In the genomic region with DNA sequence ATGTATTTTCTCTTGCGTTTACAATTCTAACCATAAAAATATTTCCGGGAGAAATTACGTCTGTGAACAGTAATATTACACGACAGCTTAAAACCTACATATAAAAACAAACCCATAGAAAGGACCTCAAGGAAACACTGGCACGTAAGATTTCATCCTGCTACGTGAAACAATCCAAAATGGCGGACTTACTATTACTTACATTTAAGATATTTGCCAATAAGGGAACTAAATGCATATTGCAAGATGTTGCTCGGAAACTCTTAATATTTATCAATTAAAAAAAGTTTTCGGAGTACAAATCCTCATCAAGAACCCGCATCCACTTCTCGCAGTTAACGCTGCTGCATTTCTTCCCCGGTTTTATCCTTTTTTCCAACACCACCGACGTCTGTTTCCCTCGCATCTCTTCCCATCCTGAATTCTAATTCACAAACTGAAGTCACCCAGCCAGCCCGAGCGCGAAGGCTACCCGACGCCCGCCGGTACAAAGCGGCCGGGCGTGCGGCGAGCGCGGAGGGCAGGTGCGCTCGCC, we compare ENCODE assay signal across 8 mouse cellular contexts. TPM values are rescaled to one million over a fixed set of nuclear protein-coding genes. Genes with fewer than 3 reads are reported as not detected.
DNase-seq lines count a peak whose midpoint lies in the region; ATAC-seq and TF ChIP-seq lines count a peak whose summit lies in the region.

No protein-coding gene starts in this region.

- TF ChIP-seq EP300 in liver, postnatal 0 days (IDR thresholded peaks at IDR 0.05; ENCODE audit: low read depth), result no peak

- peak overlapping the region; percentile 92 for H3K4me3 ChIP-seq in heart, embryonic 12.5 days
- H3K4me3 ChIP-seq in G1E (ENCODE audit: low read depth, low read length), result peak overlapping the region; percentile 79
- H3K4me3 ChIP-seq in forebrain, postnatal 0 days (ENCODE audit: low read depth, low read length), result peak overlapping the region; percentile 77
- peak overlapping the region; percentile 74 for H3K4me3 ChIP-seq in liver, postnatal 0 days (ENCODE audit: low read depth, low read length)
- H3K4me3 ChIP-seq in thymus, adult 2 months (ENCODE audit: control insufficient read depth, insufficient read depth, low read length), result no peak overlapping the region

- no peak for ATAC-seq in heart, embryonic 12.5 days (ENCODE audit: insufficient number of reproducible peaks, low FRiP score)
- no peak for ATAC-seq in G1E (ENCODE audit: extremely low read depth, insufficient number of reproducible peaks, low FRiP score, poor library complexity, severe bottlenecking)
- no peak for ATAC-seq in forebrain, postnatal 0 days
- ATAC-seq in liver, postnatal 0 days, result no peak; the same call in 1 of the 2 replicates

- WGBS in heart, embryonic 12.5 days, result under 1% methylated on average over 32 of the region's 32 CpGs
- under 1% methylated on average over 32 of the region's 32 CpGs for WGBS in forebrain, postnatal 0 days
- WGBS in liver, postnatal 0 days (ENCODE audit: insufficient replicate concordance), result 1% methylated on average over 31 of the region's 32 CpGs
- WGBS in thymus, adult 2 months, result 7% methylated on average over 32 of the region's 32 CpGs

- 0 out of 2 replicates have a peak, but pooled peaks cover 6% of the 10 kb centered on the region for H3K27me3 ChIP-seq in heart, embryonic 12.5 days (replicated peaks)
- H3K27me3 ChIP-seq in G1E (ENCODE audit: insufficient read depth, low read length), result peaks cover 6% of the 10 kb centered on the region; the same call in 1 of the 2 replicates
- H3K27me3 ChIP-seq in forebrain, postnatal 0 days (ENCODE audit: insufficient read depth, low read length), result peaks cover 7% of the 10 kb centered on the region
- H3K27me3 ChIP-seq in liver, postnatal 0 days (ENCODE audit: insufficient read depth, low read length), result peaks cover 30% of the 10 kb centered on the region
- H3K27me3 ChIP-seq in thymus, adult 2 months (ENCODE audit: control insufficient read depth, insufficient read depth, low read length), result peaks cover 8% of the 10 kb centered on the region; the same call in 1 of the 2 replicates

- no peaks in the 10 kb centered on the region for H3K9me3 ChIP-seq in heart, embryonic 12.5 days (replicated peaks)
- H3K9me3 ChIP-seq in G1E (replicated peaks), result no peaks in the 10 kb centered on the region
- no peaks in the 10 kb centered on the region for H3K9me3 ChIP-seq in forebrain, postnatal 0 days (ENCODE audit: low read length)
- no peaks in the 10 kb centered on the region for H3K9me3 ChIP-seq in liver, postnatal 0 days (ENCODE audit: low read length)

- no peak for DNase-seq in heart, adult 9 months (ENCODE audit: low spot score in 2 of 2)
- DNase-seq in G1E (ENCODE audit: low spot score), result no peak
- DNase-seq in forebrain, postnatal 0 days, result peak; percentile 52
- DNase-seq in liver, postnatal 0 days, result no peak
- DNase-seq in thymus, adult 2 months, result no peak
- DNase-seq in testis, postnatal 14 days (ENCODE audit: low spot score), result no peak
- DNase-seq in layer of hippocampus, adult 11-12 months (ENCODE audit: low spot score), result no peak

- peak overlapping the region; percentile 99 for H3K4me2 ChIP-seq in heart, embryonic 12.5 days
- peak overlapping the region; percentile 77 for H3K4me2 ChIP-seq in forebrain, postnatal 0 days (ENCODE audit: low read depth)
- H3K4me2 ChIP-seq in liver, postnatal 0 days (ENCODE audit: low read depth, low read length), result peak overlapping the region; percentile 98

- peak overlapping the region; percentile 72 for H3K9ac ChIP-seq in heart, embryonic 12.5 days
- H3K9ac ChIP-seq in forebrain, postnatal 0 days, result peak overlapping the region; percentile 69
- peak overlapping the region; percentile 66 for H3K9ac ChIP-seq in liver, postnatal 0 days (replicated peaks)

- no peak overlapping the region for H3K27ac ChIP-seq in heart, embryonic 12.5 days (ENCODE audit: poor library complexity, severe bottlenecking)
- peak overlapping the region; percentile 89 for H3K27ac ChIP-seq in forebrain, postnatal 0 days (ENCODE audit: low read depth, low read length)
- H3K27ac ChIP-seq in liver, postnatal 0 days (ENCODE audit: low read depth), result no peak overlapping the region
- H3K27ac ChIP-seq in thymus, adult 2 months (ENCODE audit: control insufficient read depth, insufficient read depth, low read length), result no peak overlapping the region

- TF ChIP-seq POLR2A in thymus, adult 2 months (IDR thresholded peaks at IDR 0.05; ENCODE audit: control insufficient read depth, extremely low read depth, insufficient read depth, low read length, poor library complexity), result no peak

- H3K4me1 ChIP-seq in heart, embryonic 12.5 days (replicated peaks), result no peaks in the 10 kb centered on the region
- peaks cover 4% of the 10 kb centered on the region for H3K4me1 ChIP-seq in G1E (ENCODE audit: insufficient read depth, low read depth, low read length)
- H3K4me1 ChIP-seq in forebrain, postnatal 0 days (ENCODE audit: insufficient read depth), result no peaks in the 10 kb centered on the region
- H3K4me1 ChIP-seq in liver, postnatal 0 days (ENCODE audit: insufficient read depth), result peaks cover 9% of the 10 kb centered on the region; the same call in 1 of the 2 replicates
- peaks cover 6% of the 10 kb centered on the region; the same call in 1 of the 2 replicates for H3K4me1 ChIP-seq in thymus, adult 2 months (replicated peaks; ENCODE audit: control insufficient read depth, insufficient read depth, low read length)

- H3K36me3 ChIP-seq in heart, embryonic 12.5 days, result no peaks in the 10 kb centered on the region
- no peaks in the 10 kb centered on the region for H3K36me3 ChIP-seq in G1E (replicated peaks)
- no peaks in the 10 kb centered on the region for H3K36me3 ChIP-seq in forebrain, postnatal 0 days (ENCODE audit: insufficient read depth)
- no peaks in the 10 kb centered on the region for H3K36me3 ChIP-seq in liver, postnatal 0 days (replicated peaks; ENCODE audit: insufficient read depth, low read length)
- H3K36me3 ChIP-seq in thymus, adult 2 months (ENCODE audit: control insufficient read depth, insufficient read depth, low read length), result no peaks in the 10 kb centered on the region

- no peak for TF ChIP-seq CTCF in G1E (IDR thresholded peaks at IDR 0.05; ENCODE audit: low read depth, low read length)
- TF ChIP-seq CTCF in forebrain, postnatal 0 days (IDR thresholded peaks at IDR 0.05; ENCODE audit: low read depth), result peak; percentile 21; the same call in 1 of the 2 replicates
- peak; percentile 34; the same call in 1 of the 2 replicates for TF ChIP-seq CTCF in liver, postnatal 0 days (IDR thresholded peaks at IDR 0.05; ENCODE audit: low read depth)
- TF ChIP-seq CTCF in thymus, adult 2 months (IDR thresholded peaks at IDR 0.05; ENCODE audit: borderline replicate concordance, control insufficient read depth, extremely low read depth, insufficient read depth, low read length, poor library complexity), result no peak

RNA-seq across cellular contexts. Expression of gene Lin28b, which starts 0.9 kb away (rescaled TPM):
- polyA plus RNA-seq in heart, embryonic 12.5 days (2016; fragmentation: Nextera tagmentation; extraction: Ambion mirVana), result 4.9 and 6.0 TPM in 2 replicates
- total RNA-seq in G1E (2014; fragmentation: Nextera tagmentation) (17.5 and 18.1 TPM in 2 replicates), G1E (2017) (16.3 and 18.1 TPM in 2 replicates)
- polyA plus RNA-seq in G1E (2012), result 1.8 and 1.9 TPM in 2 replicates
- total RNA-seq in forebrain, postnatal 0 days (2014; rRNA removed), result 5.7 and 9.0 TPM in 2 replicates
- 1.2 and 2.2 TPM in 2 replicates for polyA plus RNA-seq in forebrain, postnatal 0 days (2015; fragmentation: Nextera tagmentation; extraction: Ambion mirVana)
- polyA plus RNA-seq in liver, postnatal 0 days (2015; fragmentation: Nextera tagmentation; extraction: Ambion mirVana), result 1.2 TPM in 2 replicates
- 0.03 TPM in 1 of 2 replicates, not detected in the other for polyA plus RNA-seq in thymus, adult 2 months (2012; rRNA removed)

Comparison
In these comparisons a context has a peak if more than half of its experiments do, and no peak if none do; other contexts are left out.
1. CTCF ChIP-seq: peak in forebrain, postnatal 0 days (single experiment) and liver, postnatal 0 days (single experiment); none in G1E (single experiment) and thymus, adult 2 months (single experiment).
2. Peak in every context shown above with its lines, with median percentiles within 50 percentile points of each other: H3K4me2 ChIP-seq and H3K9ac ChIP-seq.